Mouse (Mus musculus) mesoderm, embryonic 11.5 days (tissue): ENCODE data around the gene Bet1.

Experiments used
- DNase-seq: peaks from one replicate; pipeline ENCODE4 v3.0.0-alpha.2; 2012; ENCODE audit warnings: low read depth, low spot score

Gene Bet1

DNA sequence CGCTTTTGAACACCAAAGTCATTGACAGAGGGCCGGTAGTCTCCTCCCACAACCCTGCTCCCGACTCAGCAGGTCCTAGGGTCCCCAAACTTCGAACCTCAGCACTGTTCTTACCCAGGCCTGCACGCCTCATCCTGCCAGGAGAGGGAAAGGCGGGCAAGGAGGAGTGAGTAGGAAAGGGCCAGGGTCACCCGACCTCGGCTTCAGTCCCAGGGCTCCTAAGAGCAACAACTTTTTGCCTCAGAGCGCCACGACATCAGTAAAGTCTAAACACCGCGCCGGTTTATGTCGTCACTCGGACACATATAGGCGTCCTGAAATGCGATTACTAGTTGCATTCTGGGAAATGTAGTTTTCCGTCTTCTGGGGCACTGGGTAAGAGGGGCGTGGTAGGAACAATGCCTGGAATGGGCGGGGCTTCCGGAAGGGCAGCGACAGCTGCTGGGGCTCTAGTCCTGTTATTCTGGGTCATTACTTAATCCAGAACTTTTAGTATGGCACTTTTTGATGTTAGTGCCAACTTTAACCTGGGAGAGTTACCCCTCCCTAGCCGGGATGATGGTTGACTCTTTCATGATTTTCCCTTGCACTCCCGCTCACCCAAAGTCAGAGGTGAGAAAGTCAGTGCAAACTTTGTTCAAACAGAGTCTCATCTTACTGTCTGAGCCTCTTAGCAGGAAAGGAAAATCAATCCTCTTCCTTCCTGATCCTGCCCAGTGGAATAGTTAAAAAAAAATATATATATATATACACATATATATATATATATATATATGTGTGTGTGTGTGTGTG lies at the start of gene Bet1:
TSS of gene Bet1 (minus strand) at position 310 of the 792 bp plus-strand sequence.
- peak; percentile 94 for DNase-seq

GRCm38 (mm10) chr6:4132239-4132638 lies 45.5 kb upstream of the Bet1 start:
- DNase-seq: no peak

DNA sequence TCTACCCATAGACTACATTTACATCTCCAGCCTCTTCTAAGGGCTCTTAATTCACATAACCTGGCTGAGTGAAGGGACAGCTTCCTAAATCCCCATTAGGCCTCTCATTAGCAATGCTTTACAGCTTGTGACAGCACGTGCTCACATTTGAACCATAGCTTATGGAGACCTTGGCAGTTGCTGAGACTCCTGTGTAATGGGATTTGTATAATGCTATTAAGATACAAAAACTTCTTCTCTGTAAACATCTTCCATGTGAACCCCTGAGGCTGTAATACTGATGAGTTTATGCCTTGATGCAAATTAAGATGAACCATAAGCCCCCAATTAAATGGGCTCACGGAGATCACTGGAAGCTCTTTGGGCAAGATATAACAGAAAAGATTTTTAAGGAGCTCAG lies 44.4 kb upstream of the Bet1 start:
- no peak for DNase-seq

DNA sequence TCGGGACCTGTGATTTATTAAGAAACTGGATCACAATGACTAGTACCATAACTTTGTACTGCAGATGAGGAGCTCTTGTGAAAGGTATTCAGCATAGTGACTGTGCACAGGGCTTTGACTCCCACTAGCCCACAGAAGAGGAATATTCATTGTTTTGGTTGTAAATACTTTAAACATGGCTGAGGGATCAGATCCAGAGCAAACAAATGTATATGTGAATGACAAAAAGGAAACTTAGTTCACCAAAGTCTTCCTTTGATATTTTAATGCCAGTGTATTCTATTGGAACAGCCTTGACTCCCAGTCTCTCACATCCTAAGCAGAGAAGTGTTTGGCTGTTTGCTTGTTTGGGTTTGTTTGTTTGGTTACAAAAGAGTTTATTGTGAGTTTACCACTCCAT lies 31.8 kb upstream of the Bet1 start:
- DNase-seq: no peak

- DNase-seq: no peak
These were observed 3.7 kb upstream of the Bet1 start for GRCm38 (mm10) chr6:4090423-4090822.

DNA sequence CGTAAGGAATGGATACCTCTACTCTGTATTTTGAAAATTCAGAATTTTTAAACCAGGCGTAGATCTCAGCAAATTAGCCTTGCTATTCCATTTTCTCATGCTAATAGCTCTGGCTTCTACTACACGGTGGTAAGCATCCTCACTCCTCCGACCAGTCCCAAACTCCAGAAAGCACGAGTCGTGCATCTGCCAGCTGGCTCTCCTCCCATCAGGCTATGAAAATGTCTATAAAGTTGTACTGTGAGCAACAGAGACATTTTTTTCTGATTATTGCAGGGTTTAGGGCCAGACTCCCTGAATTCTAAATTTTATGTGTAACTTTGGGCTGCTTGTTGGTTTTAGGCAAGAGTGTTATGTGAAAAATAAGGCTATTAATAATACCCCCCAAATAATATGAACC lies 14.5 kb downstream of the Bet1 start:
- no peak for DNase-seq

- no peak for DNase-seq
These were observed 17.1 kb downstream of the Bet1 start for GRCm38 (mm10) chr6:4069714-4070113.

- no peak for DNase-seq
These were observed 32.4 kb downstream of the Bet1 start for GRCm38 (mm10) chr6:4054387-4054786.

GRCm38 (mm10) chr6:4052843-4053242 lies 33.9 kb downstream of the Bet1 start:
- DNase-seq: no peak

GRCm38 (mm10) chr6:4047200-4047599 lies 39.6 kb downstream of the Bet1 start:
- DNase-seq: no peak

- DNase-seq: no peak
These were observed 45.0 kb downstream of the Bet1 start for GRCm38 (mm10) chr6:4041821-4042220.

DNA sequence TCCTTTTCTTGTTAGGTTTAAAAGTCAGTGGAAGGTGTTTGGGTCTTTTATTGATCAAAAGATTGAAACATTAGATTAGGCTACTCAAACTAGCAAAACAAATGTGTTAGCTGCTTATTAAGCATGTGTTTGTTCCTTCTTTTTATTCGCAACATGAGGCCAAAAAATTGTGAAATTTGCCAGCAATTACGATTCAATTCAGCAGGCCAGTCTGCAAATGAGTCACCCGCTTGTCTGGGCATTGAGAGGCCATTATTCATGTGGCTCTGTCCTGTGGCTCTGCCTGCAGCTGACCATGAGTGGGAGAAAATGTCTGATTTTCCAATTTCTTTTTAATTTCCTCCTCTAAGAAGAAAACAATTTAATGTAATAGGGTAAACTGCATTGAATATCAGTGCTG lies 55.8 kb downstream of the Bet1 start:
- DNase-seq: no peak
